Mouse (Mus musculus): ENCODE measurements around the gene Mrpl2.

- no peak for TF ChIP-seq CTCF (IDR thresholded peaks at IDR 0.05; ENCODE audit: low read depth)
- TF ChIP-seq EP300 (IDR thresholded peaks at IDR 0.05; ENCODE audit: low read depth) = no peak
These were observed 47.1 kb upstream of the Mrpl2 start for GRCm38 (mm10) chr17:46598963-46599362.
